Mouse (Mus musculus) lung, embryonic 14.5 days (tissue): Measurements from ENCODE around the gene Pappa. TPM values are rescaled to one million over a fixed set of nuclear protein-coding genes. Genes with fewer than 3 reads are reported as not detected.

Experiments
- ATAC-seq: fragments of 200-750 bp; cut with Nextera tagmentation; 2 replicates; pipeline ENCODE4 v1.8.0; 2017; ENCODE audit warnings: mild to moderate bottlenecking, moderate TSS enrichment, moderate library complexity; ENCODE audit not compliant: insufficient read depth
- DNase-seq: peaks from one replicate; pipeline ENCODE4 v3.0.0-alpha.2; 2015
- H3K27ac ChIP-seq: fragments of 300-500 bp; sonication (generic); 2 replicates; pipeline ENCODE4 v1.5.1; 2014; ENCODE audit warnings: low read depth, mild to moderate bottlenecking, moderate library complexity
- H3K27me3 ChIP-seq: fragments of 300-500 bp; sonication (generic); 2 replicates; pipeline ENCODE4 v1.6.1; 2014; ENCODE audit warnings: low read length, control low read depth; ENCODE audit not compliant: insufficient read depth
- H3K36me3 ChIP-seq: fragments of 300-500 bp; sonication (generic); 2 replicates; pipeline ENCODE4 v1.6.1; 2014; ENCODE audit warnings: control low read depth; ENCODE audit not compliant: insufficient read depth
- H3K4me1 ChIP-seq: fragments of 300-500 bp; sonication (generic); 2 replicates; pipeline ENCODE4 v1.6.1; 2014; ENCODE audit warnings: antibody characterized with exemption, control low read depth; ENCODE audit not compliant: insufficient read depth
- H3K4me2 ChIP-seq: fragments of 300-500 bp; sonication (generic); 2 replicates; pipeline ENCODE4 v1.6.1; 2014; ENCODE audit warnings: mild to moderate bottlenecking
- H3K4me3 ChIP-seq: fragments of 300-500 bp; sonication (generic); 2 replicates; pipeline ENCODE4 v1.5.1; 2014; ENCODE audit warnings: low read depth, low read length
- H3K9ac ChIP-seq: fragments of 300-500 bp; sonication (generic); 2 replicates; pipeline ENCODE4 v1.6.1; 2014
- H3K9me3 ChIP-seq: fragments of 300-500 bp; sonication (generic); 2 replicates; pipeline ENCODE4 v1.6.1; 2016; ENCODE audit warnings: low read depth, low read length, control low read depth
- CTCF ChIP-seq: IDR thresholded peaks from 2 replicates; pipeline ENCODE4 v1.5.1; 2016; ENCODE audit warnings: antibody characterized with exemption, low read depth
- WGBS: fragments of 180-500 bp; shearing (Covaris S2); extraction: QIAGEN DNeasy Blood & Tissue Kit; methylation state at CpG from one replicate; pipeline ENCODE4 v1.1.7; 2014; 5-methylcytosine and 5-hydroxymethylcytosine counted together
- polyA plus RNA-seq: library from polyadenylated mRNA; unstranded; fragments of >200 nt; fragmentation: Nextera tagmentation; extraction: Ambion mirVana; gene quantifications from 2 replicates; pipeline ENCODE4 v1.2.1, GENCODE M21; 2014

Pappa gene
- polyA plus RNA-seq, 1 experiment from 2014 or later, result 2.4 TPM

DNA sequence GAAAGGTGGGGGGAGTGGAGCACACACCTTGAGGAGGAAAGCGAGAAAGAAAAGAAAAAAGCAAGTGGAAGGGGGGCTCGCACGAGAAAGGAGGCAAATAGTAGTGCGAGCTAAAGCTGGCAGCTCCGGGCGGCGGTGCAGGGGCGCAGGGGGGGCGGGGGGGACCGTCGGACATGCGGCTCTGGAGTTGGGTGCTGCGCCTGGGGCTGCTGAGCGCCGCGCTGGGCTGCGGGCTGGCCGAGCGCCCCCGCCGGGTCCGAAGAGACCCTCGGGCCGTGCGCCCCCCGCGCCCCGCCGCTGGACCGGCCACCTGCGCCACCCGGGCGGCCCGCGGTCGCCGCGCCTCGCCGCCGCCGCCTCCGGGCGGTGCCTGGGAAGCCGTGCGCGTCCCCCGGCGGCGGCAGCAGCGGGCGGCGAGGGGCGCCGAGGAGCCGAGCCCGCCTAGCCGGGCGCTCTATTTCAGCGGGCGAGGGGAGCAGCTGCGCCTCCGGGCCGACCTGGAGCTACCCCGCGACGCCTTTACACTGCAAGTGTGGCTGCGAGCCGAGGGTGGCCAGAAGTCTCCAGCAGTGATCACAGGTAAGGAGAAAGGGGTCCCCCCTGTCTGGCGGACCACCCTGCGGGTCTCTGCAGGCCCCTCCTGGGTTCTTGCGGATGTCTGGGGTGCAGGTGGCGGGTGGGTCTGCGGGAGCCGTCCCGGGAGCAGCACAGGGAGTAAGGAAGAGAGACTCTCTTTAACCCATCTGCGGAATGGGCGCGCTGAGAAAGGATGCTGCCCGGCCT lies 586 bp downstream of the Pappa start:
- no peaks in the 10 kb centered on the region for H3K9me3 ChIP-seq
- WGBS, result under 1% methylated on average over 74 of the region's 80 CpGs
- no peak for TF ChIP-seq CTCF
- DNase-seq (peak; percentile 67), ATAC-seq (peak; percentile 44)
- peak overlapping the region; percentile 84 for H3K4me2 ChIP-seq
- 0 out of 2 replicates have a peak, but pooled peaks cover 2% of the 10 kb centered on the region for H3K4me1 ChIP-seq
- H3K27ac ChIP-seq, result peak overlapping the region; percentile 84
- H3K9ac ChIP-seq, result peak overlapping the region; percentile 62
- no peaks in the 10 kb centered on the region for H3K27me3 ChIP-seq
- H3K4me3 ChIP-seq, result peak overlapping the region; percentile 55
- no peaks in the 10 kb centered on the region for H3K36me3 ChIP-seq

DNA sequence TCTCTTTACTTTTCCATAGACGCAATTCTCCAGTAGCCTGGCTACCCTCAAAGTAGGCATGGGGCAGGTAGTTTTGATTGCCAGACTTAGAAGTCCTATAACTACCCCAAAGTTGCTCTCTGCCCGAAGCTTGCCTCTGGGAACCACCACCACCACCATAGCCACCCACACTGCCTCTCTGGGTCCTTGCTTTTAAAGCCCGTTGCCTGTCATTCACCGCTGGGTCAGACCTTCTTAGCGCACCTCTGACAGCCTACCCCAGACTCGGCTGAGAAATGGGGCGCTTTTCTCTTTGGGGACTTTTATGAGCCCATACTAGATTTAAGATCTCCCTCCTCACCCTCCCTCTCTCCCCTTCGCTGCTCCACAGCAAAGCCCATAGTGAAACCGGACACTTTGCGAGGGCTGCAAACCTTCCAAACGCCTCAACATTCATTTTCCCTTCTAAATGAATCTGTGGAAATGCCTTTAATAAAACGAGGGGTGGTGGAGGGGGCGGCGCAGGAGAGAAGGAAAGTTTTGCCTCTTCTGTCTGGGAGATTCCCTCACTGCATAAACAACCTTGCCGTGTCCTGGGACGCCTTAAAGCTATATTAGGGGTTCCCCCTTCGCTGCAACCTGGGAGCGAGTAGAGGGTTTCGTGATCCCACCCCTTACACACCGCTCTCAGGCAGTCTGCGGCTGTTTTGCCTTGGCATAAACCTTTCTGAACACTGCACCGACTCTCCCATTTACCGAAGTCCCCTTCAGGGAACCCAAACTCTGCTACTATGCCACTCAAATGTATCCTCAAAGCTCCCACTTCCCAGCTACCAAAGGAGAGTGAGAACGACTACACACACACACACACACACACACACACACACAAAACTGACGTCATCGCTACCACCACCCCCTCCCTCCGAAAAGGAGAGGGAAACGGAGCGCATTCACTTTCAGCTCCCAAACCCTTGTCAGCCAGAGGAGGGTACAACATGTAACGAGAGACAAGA lies 1.7 kb downstream of the Pappa start:
- Histone ChIP-seq H3K4me1 (0 out of 2 replicates have a peak, but pooled peaks cover 2% of the 10 kb centered on the region), H3K9me3 (no peaks in the 10 kb centered on the region), H3K4me2 (peak overlapping the region; percentile 84), H3K9ac (peak overlapping the region; percentile 62), H3K36me3 (no peaks in the 10 kb centered on the region), H3K4me3 (peak overlapping the region; percentile 55), H3K27ac (peak overlapping the region; percentile 84), H3K27me3 (no peaks in the 10 kb centered on the region)
- WGBS, result under 1% methylated on average over 30 of the region's 30 CpGs
- ATAC-seq, result peak; percentile 61
- DNase-seq, result peak; percentile 78
- no peak for TF ChIP-seq CTCF

DNA sequence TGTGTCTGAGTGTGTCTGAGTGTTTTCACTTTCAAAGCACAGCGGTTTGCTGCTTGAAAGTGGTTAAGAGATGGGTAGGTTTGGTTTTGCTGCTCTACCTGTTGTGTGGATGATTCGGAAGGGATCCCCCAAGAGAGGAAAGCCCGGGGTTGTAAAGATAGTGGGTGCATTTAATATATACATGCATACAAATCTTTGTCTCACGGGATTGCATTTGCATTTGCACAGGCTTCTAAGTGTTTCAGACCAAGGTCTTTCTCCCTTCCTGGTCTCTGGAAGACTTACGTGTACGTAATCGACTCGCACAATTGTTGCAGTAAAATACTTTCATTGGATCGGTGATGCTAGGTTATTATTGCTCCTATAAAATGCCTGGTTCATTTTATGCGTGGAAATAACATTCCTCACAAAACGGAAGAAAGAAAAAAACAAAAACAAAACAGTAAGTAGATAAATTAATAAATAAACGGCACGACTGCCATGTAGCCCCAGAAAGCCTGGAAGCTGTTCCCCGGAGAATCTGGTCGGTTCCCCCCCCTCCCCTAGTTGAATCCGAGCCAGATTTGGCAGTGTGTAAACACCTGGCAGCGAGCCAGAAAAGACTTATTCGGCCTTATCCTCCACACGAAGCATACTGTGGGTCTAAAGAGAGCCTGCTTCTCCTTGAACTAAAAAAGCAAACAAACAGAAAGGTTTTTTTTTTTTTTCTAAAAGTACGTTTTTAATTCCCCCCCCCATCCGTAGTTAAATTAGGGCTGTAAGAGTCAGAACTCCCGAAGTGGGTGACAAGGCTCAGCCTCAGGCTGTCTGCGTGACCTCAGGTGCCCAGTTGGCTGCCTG lies 2.7 kb downstream of the Pappa start:
- Histone ChIP-seq H3K27ac (peak overlapping the region; percentile 84), H3K4me2 (peak overlapping the region; percentile 84), H3K9me3 (no peaks in the 10 kb centered on the region), H3K4me3 (peak overlapping the region; percentile 55), H3K27me3 (no peaks in the 10 kb centered on the region), H3K9ac (peak overlapping the region; percentile 62), H3K36me3 (no peaks in the 10 kb centered on the region), H3K4me1 (0 out of 2 replicates have a peak, but pooled peaks cover 2% of the 10 kb centered on the region)
- 6% methylated on average over 23 of the region's 23 CpGs for WGBS
- no peak for TF ChIP-seq CTCF
- ATAC-seq (peak; percentile 46), DNase-seq (peak; percentile 94)

DNA sequence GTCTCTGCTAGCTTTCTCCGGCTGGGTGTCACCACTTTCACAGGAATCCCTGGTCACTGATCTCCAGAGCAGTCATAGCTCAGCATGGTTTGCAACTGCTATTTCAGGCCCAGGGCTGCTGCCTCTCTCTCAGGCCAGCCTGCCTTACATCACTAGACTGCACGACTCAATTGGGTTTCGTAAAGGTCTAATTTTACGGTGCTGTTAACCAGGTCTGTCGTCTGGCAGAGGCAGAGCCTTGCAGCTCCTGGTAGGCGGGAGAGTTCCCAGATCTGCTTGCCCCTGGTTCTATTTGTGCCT lies 3.3 kb downstream of the Pappa start:
- DNase-seq (peak; percentile 59), ATAC-seq (peak; percentile 33)
- Histone ChIP-seq H3K9ac (peak overlapping the region; percentile 62), H3K4me2 (peak overlapping the region; percentile 84), H3K27me3 (no peaks in the 10 kb centered on the region), H3K27ac (peak overlapping the region; percentile 84), H3K4me1 (0 out of 2 replicates have a peak, but pooled peaks cover 2% of the 10 kb centered on the region), H3K36me3 (no peaks in the 10 kb centered on the region), H3K9me3 (no peaks in the 10 kb centered on the region), H3K4me3 (peak overlapping the region; percentile 55)
- TF ChIP-seq CTCF, result no peak
- WGBS, result 35% methylated on average over 6 of the region's 6 CpGs

DNA sequence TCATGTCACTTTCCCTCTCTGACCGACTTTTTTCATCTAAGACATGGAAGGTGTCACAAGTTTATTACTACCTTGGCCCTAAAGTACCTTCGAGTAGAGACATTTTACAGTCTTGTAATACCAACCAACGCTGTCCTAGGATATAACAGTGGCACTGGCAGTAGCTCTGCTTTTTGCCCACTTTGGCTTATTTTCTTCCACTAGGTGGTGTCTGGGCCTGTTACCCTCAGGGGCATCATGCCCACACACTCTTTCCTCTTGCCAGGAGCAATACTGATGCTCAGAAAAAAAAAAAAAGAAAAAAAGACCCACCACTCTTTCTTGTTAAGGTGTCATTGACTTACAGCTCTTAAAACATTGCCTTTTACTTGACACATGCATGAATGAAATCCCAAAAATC lies 8.7 kb downstream of the Pappa start:
- 70% methylated on average over 3 of the region's 3 CpGs for WGBS
- H3K27ac ChIP-seq, result no peak overlapping the region
- H3K36me3 ChIP-seq, result no peaks in the 10 kb centered on the region
- no peaks in the 10 kb centered on the region for H3K9me3 ChIP-seq
- no peak for DNase-seq
- H3K27me3 ChIP-seq, result no peaks in the 10 kb centered on the region
- no peaks in the 10 kb centered on the region for H3K4me1 ChIP-seq
- no peak overlapping the region for H3K4me2 ChIP-seq
- TF ChIP-seq CTCF, result peak; percentile 33; the same call in 1 of the 2 replicates
- no peak overlapping the region for H3K9ac ChIP-seq
- ATAC-seq, result no peak
- no peak overlapping the region for H3K4me3 ChIP-seq

DNA sequence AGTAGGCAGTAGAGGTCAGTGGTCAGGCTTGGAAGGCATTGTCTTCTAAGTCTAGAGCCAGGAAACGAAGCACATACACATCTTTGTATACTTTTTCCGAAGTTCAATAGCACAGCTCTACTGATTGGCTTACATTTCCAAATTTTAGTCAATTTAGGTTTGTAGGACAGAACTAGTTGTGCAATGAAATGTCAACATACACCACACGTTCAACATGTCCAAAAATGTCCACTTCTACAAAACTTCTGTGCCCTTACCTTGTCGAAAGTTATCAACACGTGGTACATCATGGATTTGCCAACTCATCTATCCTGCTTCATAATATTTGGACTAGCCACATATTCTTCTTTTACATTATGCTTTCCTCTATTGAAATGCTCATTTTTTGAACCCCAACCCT lies 10.4 kb downstream of the Pappa start:
- no peak overlapping the region for H3K27ac ChIP-seq
- DNase-seq (no peak), ATAC-seq (no peak)
- no peaks in the 10 kb centered on the region for H3K9me3 ChIP-seq
- no peak overlapping the region for H3K4me2 ChIP-seq
- TF ChIP-seq CTCF, result no peak
- H3K4me1 ChIP-seq, result no peaks in the 10 kb centered on the region
- H3K4me3 ChIP-seq, result no peak overlapping the region
- no peak overlapping the region for H3K9ac ChIP-seq
- 71% methylated on average over 5 of the region's 5 CpGs for WGBS
- no peaks in the 10 kb centered on the region for H3K27me3 ChIP-seq
- H3K36me3 ChIP-seq, result no peaks in the 10 kb centered on the region
